Mouse (Mus musculus) embryo, embryonic 11.5 days (tissue): ENCODE measurements around the gene Dtnb.
"Not testable (repeated sequence)": the region's sequence is repeated elsewhere in the genome, so short reads cannot be mapped to it uniquely, and the experiment has no call there.

Experiments used
- DNase-seq: peaks from one replicate; pipeline ENCODE4 v3.0.0-alpha.2; 2012; ENCODE audit warnings: low read depth, low spot score

Dtnb gene

GRCm38 (mm10) chr12:3571787-3572580 is at the start of gene Dtnb:
Dtnb (plus strand) TSS chr12:3572381.
- DNase-seq = peak; percentile 51

- no peak for DNase-seq
Measured at GRCm38 (mm10) chr12:3525536-3525935, 46.6 kb upstream of the Dtnb start.

- not testable (repeated sequence) for DNase-seq
Measured at GRCm38 (mm10) chr12:3535446-3535845, 36.7 kb upstream of the Dtnb start.

GRCm38 (mm10) chr12:3537616-3538015 is 34.6 kb upstream of the Dtnb start:
- no peak for DNase-seq

DNA sequence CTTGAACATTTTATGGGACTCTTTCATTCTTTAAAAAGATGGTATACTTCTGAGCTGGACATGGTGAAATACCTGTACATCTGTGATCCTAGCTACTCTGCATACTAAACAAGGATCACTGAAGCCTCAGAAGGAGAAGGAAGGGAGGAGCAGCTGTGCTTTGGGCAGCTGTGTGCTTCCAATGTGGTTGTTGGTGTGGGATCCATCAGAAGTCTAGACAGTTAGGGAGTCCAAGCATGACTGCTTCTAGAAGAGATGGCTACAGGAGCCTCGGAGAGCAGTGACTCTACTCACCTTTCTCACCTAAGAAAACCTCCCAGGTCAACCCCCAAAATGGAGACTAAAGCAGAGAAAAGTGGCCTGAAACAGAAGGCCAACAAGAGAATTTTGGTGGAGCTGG is 34.1 kb upstream of the Dtnb start:
- no peak for DNase-seq

DNA sequence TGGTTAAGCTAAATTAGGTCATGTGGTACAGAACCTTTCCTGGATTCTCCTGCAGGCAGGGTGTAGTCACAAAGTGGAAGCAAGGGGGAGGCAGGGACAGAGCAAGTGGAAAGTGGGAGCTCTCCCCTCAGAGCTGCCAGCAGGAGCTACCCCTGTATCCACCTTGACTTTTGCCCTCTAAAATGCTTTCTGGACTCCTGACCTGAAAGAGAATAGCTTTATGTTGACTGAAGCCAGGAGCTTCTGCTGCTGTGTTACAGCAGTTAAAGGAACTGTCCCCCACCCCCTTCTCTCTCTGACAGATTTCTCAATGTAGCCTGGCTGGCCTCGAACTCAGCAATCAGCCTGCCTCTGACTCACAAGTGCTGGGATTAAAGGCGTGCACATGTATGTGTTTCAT is 32.6 kb upstream of the Dtnb start:
- no peak for DNase-seq

DNA sequence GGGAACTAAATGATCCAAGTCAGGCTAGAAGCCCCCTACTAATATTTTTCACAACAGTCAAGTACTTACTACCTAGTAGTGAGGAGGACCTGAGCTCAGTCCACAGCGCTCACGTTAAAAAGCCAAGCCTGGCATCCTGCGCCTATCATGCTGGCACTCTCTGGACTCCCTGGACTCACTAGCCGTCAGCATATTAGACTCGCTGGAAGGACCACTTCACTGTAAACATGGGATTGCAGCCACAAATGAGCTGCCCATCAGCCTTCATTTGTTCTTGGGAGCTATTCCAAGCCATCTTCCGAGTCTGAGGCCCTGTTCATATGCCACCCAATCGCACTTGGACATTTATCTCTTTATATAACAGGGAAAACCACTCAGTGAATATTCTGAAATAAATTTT is 31.3 kb upstream of the Dtnb start:
- no peak for DNase-seq

DNA sequence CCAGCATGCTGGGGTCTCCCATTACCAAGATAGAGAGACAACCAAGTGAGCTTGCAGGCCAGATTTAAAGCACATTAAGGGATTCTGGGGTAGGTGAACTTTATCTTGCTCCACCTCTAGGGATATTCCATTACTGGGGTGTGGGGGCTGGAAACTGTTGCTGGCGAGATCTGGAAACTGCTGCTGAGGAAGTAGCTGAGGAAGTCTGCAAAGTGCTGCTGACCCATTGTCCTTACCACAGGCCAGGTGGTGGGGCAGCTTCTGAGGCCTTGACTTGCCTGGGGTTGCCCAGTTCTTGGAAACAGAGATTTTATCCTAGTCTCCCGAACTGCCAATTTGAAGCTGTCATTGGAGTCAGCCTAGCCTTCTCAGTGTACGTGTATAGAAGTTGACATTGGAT is 26.7 kb upstream of the Dtnb start:
- DNase-seq = no peak

DNA sequence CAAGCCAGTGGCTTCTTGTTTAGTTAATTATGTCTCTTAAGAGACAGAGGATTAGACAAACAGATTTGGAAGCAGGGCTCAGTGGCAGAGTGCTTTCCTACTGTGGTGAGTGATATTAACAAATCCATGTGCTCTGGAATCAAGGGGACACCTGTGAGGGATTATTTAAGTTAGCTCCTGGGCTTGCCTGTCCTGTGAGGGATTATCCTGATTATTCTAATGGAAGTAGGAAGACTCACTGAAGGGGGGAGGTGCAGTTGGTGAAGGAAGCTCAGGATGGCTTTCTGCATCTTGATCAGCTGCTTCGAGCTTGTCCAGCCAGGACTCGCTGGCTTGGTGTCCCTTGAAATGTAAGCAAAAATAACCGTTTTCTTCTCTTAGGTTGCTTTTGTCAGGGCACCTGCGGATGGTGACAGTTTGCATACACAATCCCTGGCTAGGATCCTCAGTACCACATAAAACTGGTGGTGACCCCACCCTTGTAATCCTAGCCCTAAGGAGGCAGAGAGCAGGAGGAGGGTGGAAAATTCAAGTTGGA is 26.0 kb upstream of the Dtnb start:
- DNase-seq = no peak

GRCm38 (mm10) chr12:3546781-3547180 is 25.4 kb upstream of the Dtnb start:
- DNase-seq = no peak

GRCm38 (mm10) chr12:3547506-3547905 is 24.7 kb upstream of the Dtnb start:
- no peak for DNase-seq

DNA sequence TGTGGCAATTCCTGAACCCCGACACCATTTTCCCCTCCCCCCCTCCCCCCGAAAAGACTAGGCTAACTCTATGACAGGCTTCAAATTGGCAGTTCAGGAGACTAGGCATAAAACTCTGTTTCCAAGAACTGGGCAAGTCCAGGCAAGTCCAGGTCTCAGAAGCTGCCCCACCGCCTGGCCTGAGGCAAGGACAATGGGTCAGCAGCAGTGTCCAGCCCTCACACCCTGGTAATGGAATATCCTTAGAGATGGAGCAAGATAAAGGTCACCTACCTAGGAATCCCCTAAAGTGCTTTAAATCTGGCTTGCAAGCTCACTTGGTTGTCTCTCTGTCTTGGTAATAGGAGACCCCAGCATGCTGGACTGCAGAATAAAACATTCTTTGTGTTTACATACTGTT is 24.3 kb upstream of the Dtnb start:
- no peak for DNase-seq

DNA sequence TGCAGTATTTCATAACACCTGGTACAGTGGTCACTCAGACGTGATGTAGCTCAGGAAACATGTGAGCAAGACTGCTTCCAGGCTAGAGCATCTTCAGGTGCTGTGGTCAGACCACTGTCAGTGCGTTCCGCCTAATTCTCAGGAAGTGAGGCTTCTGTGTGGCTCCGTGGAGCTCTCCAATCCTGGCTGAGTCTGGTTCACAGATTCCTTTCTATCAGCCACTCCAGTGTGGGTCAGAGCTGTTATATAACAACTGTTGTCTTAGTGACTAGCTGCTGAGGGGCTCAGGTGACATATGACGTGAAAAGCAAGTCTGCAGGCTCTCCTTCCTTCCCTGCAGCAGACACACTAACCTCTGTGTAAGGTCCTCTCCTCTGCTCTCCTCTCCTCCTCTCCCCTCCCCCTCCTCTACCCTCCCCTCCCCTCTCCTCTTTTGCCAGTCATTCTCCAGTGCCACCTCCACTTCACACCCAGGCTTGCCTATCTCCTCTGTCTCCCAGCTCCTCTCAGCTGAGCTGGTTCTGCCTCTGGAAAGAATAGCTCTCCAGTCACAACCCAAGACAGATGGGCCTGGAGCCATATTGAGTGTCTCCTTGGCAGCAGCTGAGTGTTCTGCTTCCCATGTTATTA is 23.5 kb upstream of the Dtnb start:
- no peak for DNase-seq

GRCm38 (mm10) chr12:3550280-3550679 is 21.9 kb upstream of the Dtnb start:
- DNase-seq = no peak

GRCm38 (mm10) chr12:3557414-3558319 is 14.5 kb upstream of the Dtnb start:
- DNase-seq = no peak

DNA sequence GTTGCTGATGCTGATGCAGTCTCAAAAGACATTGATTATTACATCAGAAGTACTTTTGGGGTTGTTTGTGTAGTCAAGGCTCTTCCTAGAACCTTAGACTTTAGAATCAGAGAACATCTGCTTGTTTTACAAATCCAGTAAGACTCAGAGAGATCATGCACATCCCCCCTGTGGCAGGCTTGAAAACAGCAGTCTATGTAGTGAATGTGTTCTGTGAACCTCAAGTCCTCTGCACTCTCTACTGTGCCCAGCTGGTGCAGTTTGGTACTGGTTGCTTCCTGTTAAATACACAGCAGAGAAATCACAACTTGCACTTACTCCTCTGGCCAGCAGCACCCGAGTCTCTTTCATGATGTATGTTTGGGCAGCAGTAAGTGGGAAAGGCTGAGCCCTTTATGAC is 11.6 kb upstream of the Dtnb start:
- DNase-seq = no peak

GRCm38 (mm10) chr12:3561032-3561431 is 11.1 kb upstream of the Dtnb start:
- DNase-seq = no peak

- DNase-seq = no peak
Measured at GRCm38 (mm10) chr12:3562806-3563205, 9.4 kb upstream of the Dtnb start.

GRCm38 (mm10) chr12:3563659-3564058 is 8.5 kb upstream of the Dtnb start:
- no peak for DNase-seq

GRCm38 (mm10) chr12:3568461-3568991 is 3.7 kb upstream of the Dtnb start:
- no peak for DNase-seq

DNA sequence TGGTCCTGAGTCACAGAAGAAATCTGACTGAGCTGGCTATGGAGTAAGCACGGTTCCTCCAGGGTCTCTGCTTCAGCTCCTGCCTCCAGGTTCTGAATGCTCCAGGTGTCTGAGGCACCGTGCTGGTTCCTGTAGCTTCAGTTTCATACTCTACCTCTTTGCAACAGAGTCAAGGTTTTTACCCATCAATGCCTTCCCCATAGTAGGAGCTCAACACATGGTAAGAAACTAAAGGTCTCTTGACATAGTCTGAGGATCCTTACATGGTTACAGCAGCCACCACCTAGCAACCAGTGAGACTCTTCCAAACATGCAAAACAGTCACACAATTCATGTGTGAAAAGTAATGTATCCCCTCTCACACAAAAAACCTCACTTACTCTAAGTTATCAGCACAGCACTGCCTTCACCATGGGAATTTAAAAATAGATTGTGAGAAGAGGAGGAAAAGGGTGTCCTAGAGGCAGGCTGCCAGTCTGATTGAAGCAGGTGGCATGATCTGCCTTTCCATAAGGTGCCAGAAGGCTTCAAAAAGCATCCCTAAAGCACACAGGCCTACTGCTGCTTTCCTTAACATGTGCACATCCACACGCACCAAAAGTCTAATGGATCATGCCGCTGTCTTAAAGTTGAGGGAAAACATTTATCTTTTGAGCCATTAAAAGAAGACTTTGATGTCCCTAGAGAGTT is 1.3 kb upstream of the Dtnb start:
- DNase-seq = no peak
